Mouse (Mus musculus) intestine, postnatal 0 days (tissue): Measurements from ENCODE around the gene Cldnd2. TPM values are rescaled to one million over a fixed set of nuclear protein-coding genes. Genes with fewer than 3 reads are reported as not detected.

Experiments used
- ATAC-seq: fragments of 200-750 bp; cut with Nextera tagmentation; 2 replicates; pipeline ENCODE4 v1.8.0; 2017; ENCODE audit warnings: mild to moderate bottlenecking, moderate TSS enrichment, moderate library complexity
- H3K27ac ChIP-seq: fragments of 300-500 bp; sonication (generic); 2 replicates; pipeline ENCODE4 v1.5.1; 2014; ENCODE audit warnings: mild to moderate bottlenecking, low read depth, low read length, moderate library complexity
- H3K27me3 ChIP-seq: fragments of 300-500 bp; sonication (generic); replicated peaks from 2 replicates; pipeline ENCODE4 v1.6.1; 2014; ENCODE audit warnings: low read length, mixed read lengths; ENCODE audit not compliant: control insufficient read depth, insufficient read depth
- H3K36me3 ChIP-seq: fragments of 300-500 bp; sonication (generic); 2 replicates; pipeline ENCODE4 v1.6.1; 2014; ENCODE audit warnings: mild to moderate bottlenecking, moderate library complexity; ENCODE audit not compliant: control insufficient read depth, insufficient read depth
- H3K4me1 ChIP-seq: fragments of 300-500 bp; sonication (generic); replicated peaks from 2 replicates; pipeline ENCODE4 v1.6.1; 2014; ENCODE audit warnings: antibody characterized with exemption, low read length, mixed read lengths; ENCODE audit not compliant: control insufficient read depth, insufficient read depth
- H3K4me2 ChIP-seq: fragments of 300-500 bp; sonication (generic); replicated peaks from 2 replicates; pipeline ENCODE4 v1.6.1; 2014; ENCODE audit warnings: low read depth, mild to moderate bottlenecking, moderate library complexity
- H3K4me3 ChIP-seq: fragments of 300-500 bp; sonication (generic); 2 replicates; pipeline ENCODE4 v1.5.1; 2014; ENCODE audit warnings: low read depth, low read length
- H3K9ac ChIP-seq: fragments of 300-500 bp; sonication (generic); 2 replicates; pipeline ENCODE4 v1.6.1; 2014; ENCODE audit warnings: mild to moderate bottlenecking, low read depth, low read length
- H3K9me3 ChIP-seq: fragments of 300-500 bp; sonication (generic); 2 replicates; pipeline ENCODE4 v1.6.1; 2016; ENCODE audit warnings: mixed run types; ENCODE audit not compliant: control insufficient read depth
- CTCF ChIP-seq: sonication (generic); IDR thresholded peaks from 2 replicates; pipeline ENCODE4 v1.5.1; 2016; ENCODE audit warnings: low read depth, mild to moderate bottlenecking, control low read depth, antibody characterized with exemption, moderate library complexity
- WGBS: fragments of 180-500 bp; shearing (Covaris S2); extraction: QIAGEN DNeasy Blood & Tissue Kit; methylation state at CpG from one replicate; pipeline ENCODE4 v1.1.7; 2014; 5-methylcytosine and 5-hydroxymethylcytosine counted together
- polyA plus RNA-seq: library from polyadenylated mRNA; unstranded; fragments of >200 nt; fragmentation: Nextera tagmentation; extraction: Ambion mirVana; gene quantifications from 2 replicates; pipeline ENCODE4 v1.2.1, GENCODE M21; 2015

The Cldnd2 gene
- polyA plus RNA-seq, 1 experiment from 2014 or later = not detected

DNA sequence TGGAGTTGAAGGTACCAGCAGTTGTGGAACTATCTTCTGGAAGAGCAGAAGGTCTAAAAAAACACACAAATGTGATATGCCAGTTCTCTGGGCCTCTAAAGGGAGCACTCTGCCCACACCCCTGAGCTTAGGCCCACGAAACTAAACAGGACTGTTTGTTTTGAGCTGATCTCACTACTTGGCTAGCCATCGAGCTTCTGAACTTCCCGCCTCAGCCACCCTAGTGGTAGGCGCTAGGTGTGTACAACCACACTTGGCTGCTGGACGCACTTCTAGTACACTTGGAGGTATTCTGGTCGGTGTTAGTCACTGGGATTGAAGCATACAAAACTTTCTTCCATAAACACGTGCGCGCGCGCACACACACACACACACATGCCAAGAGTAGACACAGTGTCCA, 11.1 kb downstream of the Cldnd2 start:
- H3K36me3 ChIP-seq = peaks cover 51% of the 10 kb centered on the region
- TF ChIP-seq CTCF = no peak

DNA sequence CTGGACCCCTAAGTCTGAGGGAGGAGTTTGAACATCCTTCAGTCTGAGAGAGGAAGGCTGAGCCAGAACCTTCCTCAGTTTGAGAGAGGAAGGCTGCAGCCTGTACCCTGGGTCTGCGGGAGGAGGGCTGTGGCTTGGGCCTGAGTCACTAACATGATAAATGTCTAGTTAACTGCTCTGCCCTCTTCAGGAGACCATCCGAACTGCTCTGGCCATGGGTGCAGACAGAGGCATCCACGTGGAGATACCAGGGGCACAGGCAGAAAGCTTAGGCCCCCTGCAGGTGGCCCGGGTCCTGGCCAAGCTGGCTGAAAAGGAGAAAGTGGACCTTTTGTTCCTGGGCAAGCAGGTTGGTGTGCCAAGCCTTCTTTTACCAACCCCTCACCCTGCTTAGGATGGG, 12.0 kb downstream of the Cldnd2 start:
- WGBS = 54% methylated on average over 4 of the region's 4 CpGs
- peak; percentile 60 for TF ChIP-seq CTCF

More for the DNA sequence above, 11.1 kb downstream of the Cldnd2 start:
- H3K4me2 ChIP-seq = no peak overlapping the region
- no peaks in the 10 kb centered on the region for H3K27me3 ChIP-seq
- no peak overlapping the region for H3K4me3 ChIP-seq
- H3K27ac ChIP-seq = no peak overlapping the region
- ATAC-seq = no peak
- peaks cover 6% of the 10 kb centered on the region; the same call in 1 of the 2 replicates for H3K4me1 ChIP-seq
- no peaks in the 10 kb centered on the region for H3K9me3 ChIP-seq
- H3K9ac ChIP-seq = no peak overlapping the region
- 94% methylated on average over 11 of the region's 11 CpGs for WGBS

GRCm38 (mm10) chr7:43453599-43454355, 13.2 kb downstream of the Cldnd2 start:
- WGBS = 69% methylated on average over 14 of the region's 14 CpGs
- Histone ChIP-seq H3K4me2 (no peak overlapping the region), H3K9me3 (no peaks in the 10 kb centered on the region), H3K36me3 (peaks cover 64% of the 10 kb centered on the region), H3K4me1 (peaks cover 6% of the 10 kb centered on the region; the same call in 1 of the 2 replicates), H3K4me3 (no peak overlapping the region), H3K9ac (no peak overlapping the region), H3K27ac (peak overlapping the region; percentile 75), H3K27me3 (no peaks in the 10 kb centered on the region)
- TF ChIP-seq CTCF = no peak
- ATAC-seq = peak; percentile 78

More for the DNA sequence above, 12.0 kb downstream of the Cldnd2 start:
- Histone ChIP-seq H3K4me2 (no peak overlapping the region), H3K9me3 (no peaks in the 10 kb centered on the region), H3K27ac (no peak overlapping the region), H3K27me3 (no peaks in the 10 kb centered on the region), H3K4me3 (no peak overlapping the region), H3K4me1 (peaks cover 6% of the 10 kb centered on the region; the same call in 1 of the 2 replicates), H3K36me3 (peaks cover 58% of the 10 kb centered on the region), H3K9ac (no peak overlapping the region)
- no peak for ATAC-seq

DNA sequence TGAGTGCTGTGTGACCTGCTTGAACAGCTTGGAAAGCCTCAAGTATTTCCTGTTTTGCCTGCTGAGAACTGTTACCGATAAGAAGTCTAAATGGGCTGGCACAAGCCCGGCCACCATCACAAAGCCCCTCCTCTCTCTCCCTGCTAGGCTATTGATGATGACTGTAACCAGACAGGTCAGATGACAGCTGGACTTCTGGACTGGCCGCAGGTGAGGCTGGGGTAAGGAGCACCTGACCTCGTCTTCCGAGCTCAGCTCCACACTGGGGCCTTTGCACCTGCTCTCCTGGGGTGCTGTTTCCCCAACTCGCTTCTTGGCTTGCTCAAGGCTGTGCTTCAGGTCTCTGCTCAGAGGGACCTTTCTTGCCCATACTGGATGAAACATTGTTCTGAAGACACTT, 13.8 kb downstream of the Cldnd2 start:
- no peaks in the 10 kb centered on the region for H3K9me3 ChIP-seq
- peaks cover 6% of the 10 kb centered on the region; the same call in 1 of the 2 replicates for H3K4me1 ChIP-seq
- no peak overlapping the region for H3K9ac ChIP-seq
- WGBS = 72% methylated on average over 6 of the region's 6 CpGs
- peak; percentile 81 for ATAC-seq
- no peak overlapping the region for H3K4me3 ChIP-seq
- H3K4me2 ChIP-seq = no peak overlapping the region
- peak overlapping the region; percentile 60 for H3K27ac ChIP-seq
- H3K27me3 ChIP-seq = no peaks in the 10 kb centered on the region
- no peak for TF ChIP-seq CTCF
- peaks cover 64% of the 10 kb centered on the region for H3K36me3 ChIP-seq

DNA sequence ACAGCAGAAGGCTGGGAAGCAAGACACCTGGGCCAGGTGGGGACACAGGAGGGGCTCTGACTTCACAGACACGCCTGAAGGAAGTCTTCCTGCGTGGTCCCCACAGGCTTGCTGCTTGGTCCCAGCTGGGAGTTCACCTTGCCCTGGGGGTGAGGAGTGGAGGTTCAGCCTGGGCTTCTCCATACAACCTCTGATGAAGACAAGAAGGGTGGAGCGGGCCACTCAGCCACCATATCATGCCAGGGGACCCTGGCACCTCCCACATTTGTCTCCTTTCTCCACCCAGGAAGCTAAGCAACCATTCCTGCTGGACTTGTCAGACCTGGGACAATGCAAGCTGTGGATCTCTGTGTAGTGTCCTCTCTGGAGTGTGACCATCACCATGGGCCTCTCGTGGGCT, 22.3 kb downstream of the Cldnd2 start, which contains the start of gene Vsig10l:
Gene Vsig10l, plus strand, starts transcription at position 301 of the 400 bp plus-strand sequence.
- TF ChIP-seq CTCF = no peak
- no peak within 1 kb of the TSS for H3K4me2 ChIP-seq
- no peaks in the 10 kb centered on the region for H3K27me3 ChIP-seq
- H3K27ac ChIP-seq = no peak within 1 kb of the TSS
- no peaks in the 10 kb centered on the region for H3K4me1 ChIP-seq
- peaks cover 4% of the 10 kb centered on the region; the same call in 1 of the 2 replicates for H3K36me3 ChIP-seq
- no peaks in the 10 kb centered on the region for H3K9me3 ChIP-seq
- H3K9ac ChIP-seq = no peak within 1 kb of the TSS
- WGBS = 63% methylated on average over 4 of the region's 4 CpGs
- no peak within 1 kb of the TSS for H3K4me3 ChIP-seq
- no peak for ATAC-seq

DNA sequence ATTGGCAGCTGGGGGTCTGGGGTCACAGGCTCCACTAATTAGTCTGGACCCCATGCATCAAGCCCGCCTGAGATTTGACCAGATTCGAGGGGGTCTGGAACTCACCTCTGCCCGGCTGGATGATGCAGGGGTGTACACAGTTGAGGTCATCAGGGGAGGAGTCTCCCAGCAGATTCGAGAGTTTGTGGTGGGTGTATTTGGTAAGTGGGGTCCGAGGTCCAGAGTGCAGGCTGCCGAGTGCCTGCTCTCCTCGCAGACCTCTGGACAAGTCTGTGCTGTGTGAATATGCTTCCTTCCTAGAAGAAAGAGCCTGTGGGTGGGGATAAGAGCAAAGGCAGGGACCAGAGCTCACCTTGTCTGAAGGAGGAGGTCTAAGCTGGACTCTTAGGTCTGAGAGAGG, 23.4 kb downstream of the Cldnd2 start:
- no peak overlapping the region for H3K9ac ChIP-seq
- H3K27ac ChIP-seq = no peak overlapping the region
- ATAC-seq = no peak
- no peak for TF ChIP-seq CTCF
- H3K9me3 ChIP-seq = no peaks in the 10 kb centered on the region
- no peaks in the 10 kb centered on the region for H3K4me1 ChIP-seq
- 78% methylated on average over 7 of the region's 7 CpGs for WGBS
- no peak overlapping the region for H3K4me3 ChIP-seq
- H3K36me3 ChIP-seq = no peaks in the 10 kb centered on the region
- no peak overlapping the region for H3K4me2 ChIP-seq
- no peaks in the 10 kb centered on the region for H3K27me3 ChIP-seq
